Mouse (Mus musculus): ENCODE results near the gene Vmn2r24.
"Not testable (repeated sequence)": the region's sequence is repeated elsewhere in the genome, so short reads cannot be mapped to it uniquely, and the experiment has no call there.

Vmn2r24 gene

GRCm38 (mm10) chr6:123778579-123778978, at the start of gene Vmn2r24:
Vmn2r24 (plus strand) TSS chr6:123778879.
- DNase-seq, result no peak

GRCm38 (mm10) chr6:123770031-123770430, 8.6 kb upstream of the Vmn2r24 start:
- no peak for DNase-seq

- no peak for DNase-seq
Observed at GRCm38 (mm10) chr6:123784857-123785256, 6.2 kb downstream of the Vmn2r24 start.

GRCm38 (mm10) chr6:123793746-123794145, 15.1 kb downstream of the Vmn2r24 start:
- no peak for DNase-seq

GRCm38 (mm10) chr6:123810291-123810690, 31.6 kb downstream of the Vmn2r24 start:
- DNase-seq, result not testable (repeated sequence)

GRCm38 (mm10) chr6:123819951-123820350, 41.3 kb downstream of the Vmn2r24 start:
- no peak for DNase-seq

GRCm38 (mm10) chr6:123853363-123853762, 74.7 kb downstream of the Vmn2r24 start, which contains the start of gene Vmn2r25:
Vmn2r25 (minus strand) TSS chr6:123853463.
- not testable (repeated sequence) for DNase-seq
